Mouse (Mus musculus) ovary, adult 18-20 months (tissue): ENCODE results near the gene Olfr1396.
"Not testable (repeated sequence)": the region's sequence is repeated elsewhere in the genome, so short reads cannot be mapped to it uniquely, and the experiment has no call there.

Experiments
- DNase-seq: peaks from one replicate; pipeline ENCODE4 v3.0.0; 2022; ENCODE audit warnings: low spot score, mixed read lengths

The Olfr1396 gene

DNA sequence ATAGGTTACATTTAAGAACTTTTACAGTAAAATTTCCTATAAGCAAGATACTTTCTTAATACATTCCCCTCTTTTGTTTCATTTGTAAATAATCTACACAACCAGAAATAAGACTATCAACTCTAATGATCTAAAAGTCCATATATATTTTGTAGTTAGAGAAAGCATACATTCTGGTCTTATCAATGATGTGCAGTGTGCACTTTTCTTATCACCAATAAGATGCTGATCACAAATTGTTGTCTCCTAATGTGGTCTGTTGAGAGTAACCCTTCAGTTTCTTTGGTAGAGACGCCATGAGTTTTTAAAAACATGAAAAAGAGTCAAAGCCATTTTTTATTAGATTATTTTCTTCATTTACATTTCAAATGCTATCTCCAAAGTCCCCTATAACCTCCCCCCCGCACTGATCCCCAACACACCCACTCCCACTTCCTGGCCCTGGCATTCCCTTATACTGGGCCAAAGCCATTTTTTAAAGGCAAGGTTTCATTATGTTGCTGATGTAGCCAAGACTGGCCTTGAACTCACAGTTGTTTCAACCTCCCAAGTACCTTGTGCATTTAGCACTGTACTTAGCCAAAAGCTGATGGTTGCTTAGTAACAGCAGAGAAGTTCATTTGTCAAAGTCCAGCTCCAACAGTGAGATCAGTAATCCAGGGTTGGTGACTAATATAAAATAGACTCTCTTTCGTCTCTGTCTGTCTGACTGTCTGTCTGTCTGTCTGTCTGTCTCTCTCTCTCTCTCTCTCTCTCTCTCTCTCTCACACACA, 24.8 kb downstream of the Olfr1396 start:
- no peak for DNase-seq

DNA sequence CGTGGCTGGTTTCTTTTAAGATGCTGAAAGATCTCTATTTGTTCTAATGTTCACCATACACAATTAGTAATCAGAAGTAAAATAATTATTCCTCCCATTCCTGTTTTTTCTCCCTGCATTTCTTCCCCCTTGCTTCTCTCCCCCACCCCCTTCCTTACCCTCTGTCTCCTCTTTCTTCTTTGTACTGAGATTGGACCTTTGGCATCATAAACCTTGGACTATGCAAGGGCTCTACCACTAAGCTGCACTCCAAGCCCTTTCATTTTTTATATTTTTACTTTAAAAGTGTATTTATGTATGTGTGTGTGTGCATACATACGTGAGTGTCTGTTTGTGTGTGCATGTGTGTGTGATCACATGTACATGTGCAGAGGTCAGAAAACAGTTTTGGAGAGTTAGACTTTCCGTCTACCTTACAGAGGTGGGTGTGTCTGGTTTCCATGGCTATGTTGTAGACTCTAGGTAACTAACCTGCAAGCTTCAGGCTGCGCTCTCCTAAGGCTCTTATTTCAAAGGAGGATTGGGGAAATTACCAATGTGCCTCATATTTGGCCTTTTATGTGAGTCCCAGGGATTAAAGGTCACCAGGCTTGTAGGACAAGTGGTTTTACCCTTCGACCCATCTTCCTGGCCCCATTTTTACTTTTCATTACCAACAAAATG, 25.6 kb downstream of the Olfr1396 start:
- DNase-seq: no peak

DNA sequence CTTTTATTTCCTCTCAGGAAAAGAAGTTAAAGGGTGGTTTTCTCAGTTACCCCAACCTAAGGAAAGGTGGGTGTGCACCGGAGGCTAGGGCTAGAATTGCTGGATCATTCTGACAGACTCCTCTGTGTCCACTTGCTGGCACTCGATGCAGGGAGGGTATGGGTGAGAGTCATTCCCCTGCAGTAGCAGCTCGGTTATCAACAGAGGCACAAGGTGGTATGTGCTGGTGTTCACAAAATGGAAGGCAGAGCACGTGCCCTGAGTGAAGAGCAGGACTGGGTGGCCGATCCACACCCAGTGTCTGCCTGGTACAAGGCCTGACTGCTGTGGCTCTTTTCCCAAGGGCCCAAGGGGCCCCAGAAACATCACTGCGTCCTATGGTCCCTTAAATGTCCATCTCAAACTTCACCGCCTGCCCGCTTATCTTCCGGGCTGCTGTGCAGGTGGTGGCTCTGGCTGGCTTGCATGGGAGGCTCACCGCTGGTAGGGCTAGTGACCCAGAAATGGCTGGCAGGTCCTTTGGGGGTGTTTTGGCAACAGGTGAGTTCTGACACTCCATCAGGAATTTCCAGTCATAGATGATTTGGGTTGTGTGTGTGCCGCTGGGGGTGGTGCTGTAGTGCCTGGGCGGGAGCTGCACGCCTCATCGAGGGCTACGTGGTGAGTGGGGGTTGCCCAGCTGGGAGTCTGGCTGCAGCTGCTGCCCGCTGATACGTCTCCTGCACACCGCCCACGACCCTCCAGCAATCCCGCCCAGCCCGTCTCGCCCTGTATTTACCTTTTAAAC, 26.7 kb downstream of the Olfr1396 start:
- DNase-seq: peak; percentile 34

DNA sequence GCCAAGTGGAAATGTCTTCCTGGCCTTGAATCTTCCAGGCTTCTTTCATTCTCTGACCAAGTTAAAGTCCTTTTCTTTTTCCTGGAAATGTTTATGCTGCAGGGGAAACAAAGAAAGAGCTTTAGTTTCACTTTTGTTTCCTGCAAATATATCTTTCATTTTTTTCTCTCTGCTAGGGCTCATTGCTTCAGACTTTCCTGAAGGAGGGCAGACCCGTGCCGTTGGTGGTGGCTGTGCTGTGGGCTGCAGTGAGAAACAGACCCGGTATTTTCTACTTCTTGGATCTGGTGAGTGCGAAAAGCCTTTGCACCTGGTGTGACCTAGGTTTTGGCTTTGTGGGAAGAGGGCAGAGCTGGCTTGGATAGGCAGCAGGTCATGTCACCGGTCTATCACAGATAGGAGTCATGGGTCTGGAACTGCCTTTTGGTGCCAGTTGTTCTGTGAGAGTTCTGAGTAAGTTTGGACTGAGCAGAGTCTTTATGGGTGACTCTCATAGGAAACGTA, 27.8 kb downstream of the Olfr1396 start:
- DNase-seq: no peak

DNA sequence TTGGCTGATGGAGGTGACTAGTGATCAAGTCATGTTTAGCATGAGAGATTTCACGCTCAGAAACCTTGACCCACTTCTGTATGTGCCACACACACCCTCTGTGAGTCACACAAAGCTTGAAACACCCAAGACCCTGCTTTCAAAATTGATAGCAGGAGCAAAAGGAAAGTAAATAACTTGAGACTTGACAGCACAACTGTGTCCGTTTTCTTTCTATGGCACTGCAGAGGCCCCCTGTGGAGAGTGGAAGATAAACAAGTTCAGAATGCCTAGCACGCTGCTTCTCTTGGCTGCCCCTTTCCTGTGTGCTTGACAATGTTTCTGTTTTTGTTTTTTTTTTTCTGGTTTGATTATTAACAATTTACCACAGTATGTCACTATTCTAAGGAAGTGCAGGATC, 29.8 kb downstream of the Olfr1396 start:
- no peak for DNase-seq

DNA sequence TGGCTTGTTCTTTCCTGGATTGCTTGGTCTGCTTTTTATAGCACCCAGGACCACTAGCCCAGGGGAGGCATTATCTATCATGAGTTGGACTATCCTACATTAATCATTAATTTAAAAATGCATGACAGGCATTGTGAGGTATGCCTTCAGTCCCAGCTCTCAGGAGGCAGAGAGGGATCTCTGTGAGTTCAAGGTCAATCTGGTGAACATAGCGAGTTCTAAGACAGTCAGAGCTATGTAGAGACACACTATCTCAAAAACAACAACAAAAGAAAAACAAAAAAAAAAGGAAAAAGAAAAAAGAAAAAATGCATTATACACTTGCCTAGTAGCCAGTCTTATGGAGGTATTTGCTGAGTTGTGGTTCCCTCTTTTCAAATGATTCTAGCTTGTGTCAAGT, 30.3 kb downstream of the Olfr1396 start:
- DNase-seq: no peak

DNA sequence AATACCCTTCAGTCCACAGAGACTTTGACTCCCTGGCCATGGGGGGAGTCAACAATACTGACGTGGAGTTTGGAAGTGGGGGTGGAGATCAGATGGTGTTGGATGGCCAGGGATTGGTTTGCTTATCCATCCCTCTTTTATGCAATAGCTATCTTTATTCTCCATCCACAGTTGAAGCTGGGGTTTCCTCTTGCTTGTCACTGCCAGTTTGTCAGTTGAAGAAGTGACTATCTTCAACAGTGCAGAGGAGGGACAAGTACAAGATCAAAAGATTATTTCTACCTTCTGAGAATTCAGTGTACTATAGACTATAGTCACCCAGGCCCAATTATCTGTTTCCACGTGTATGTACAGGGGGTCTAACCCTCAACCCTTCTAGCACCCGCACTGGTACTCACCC, 30.9 kb downstream of the Olfr1396 start:
- no peak for DNase-seq

DNA sequence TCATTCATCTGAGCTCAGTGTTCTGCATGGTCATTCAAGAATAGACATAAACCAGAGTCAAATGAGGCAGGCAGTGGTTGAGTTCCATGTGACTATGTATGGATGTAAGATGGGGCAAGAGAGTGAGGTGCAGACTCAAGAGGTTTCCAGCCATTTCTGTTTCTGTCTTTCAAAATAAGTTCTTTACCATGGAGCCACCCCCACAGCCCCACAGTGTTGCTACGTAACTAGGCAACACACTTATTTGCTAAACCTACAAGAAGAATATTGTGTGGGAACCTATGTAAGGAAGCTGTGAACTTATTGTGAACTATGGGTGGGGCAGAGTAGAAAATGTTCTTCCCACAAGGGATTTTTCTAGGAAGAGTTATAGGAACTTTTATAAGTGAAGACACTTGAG, 31.5 kb downstream of the Olfr1396 start:
- DNase-seq: no peak

DNA sequence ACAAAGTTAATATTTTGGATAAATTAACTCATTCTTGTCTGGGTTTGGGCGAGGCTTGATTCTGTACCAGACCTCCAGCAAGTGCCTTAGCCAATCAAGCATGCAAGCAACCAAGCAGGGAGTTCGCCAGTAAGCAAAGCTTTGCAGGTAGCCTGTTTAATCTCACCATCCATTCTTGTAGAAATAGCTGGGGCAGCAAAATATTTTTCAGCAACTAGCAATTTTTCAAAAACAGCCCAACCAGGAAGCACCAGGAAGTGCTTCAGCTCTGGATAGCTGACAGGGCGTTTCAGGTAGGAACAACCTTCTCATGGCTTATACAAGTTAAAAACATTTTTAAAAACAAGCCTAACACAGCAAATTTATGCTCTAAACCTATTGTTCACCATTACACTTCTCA, 32.8 kb downstream of the Olfr1396 start:
- no peak for DNase-seq

DNA sequence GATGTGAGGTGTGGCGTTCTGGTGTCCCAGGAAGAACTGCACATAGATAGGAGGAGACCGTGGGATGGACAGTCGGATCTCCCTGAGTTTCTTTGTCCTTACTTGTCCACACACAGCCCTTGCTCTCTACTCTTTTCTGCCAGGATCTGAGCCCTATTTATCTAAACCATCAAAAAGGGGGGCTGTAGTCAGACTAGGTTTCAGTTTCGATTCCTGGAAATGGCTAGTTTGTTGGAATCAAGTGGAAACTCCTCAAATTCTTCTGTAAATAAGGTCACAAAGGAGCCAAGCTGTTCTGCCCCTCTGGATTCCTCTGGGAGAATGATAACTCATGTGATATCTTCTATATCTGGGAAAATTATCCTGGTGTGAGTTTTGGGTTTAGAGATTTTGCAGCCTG, 33.3 kb downstream of the Olfr1396 start:
- DNase-seq: no peak

DNA sequence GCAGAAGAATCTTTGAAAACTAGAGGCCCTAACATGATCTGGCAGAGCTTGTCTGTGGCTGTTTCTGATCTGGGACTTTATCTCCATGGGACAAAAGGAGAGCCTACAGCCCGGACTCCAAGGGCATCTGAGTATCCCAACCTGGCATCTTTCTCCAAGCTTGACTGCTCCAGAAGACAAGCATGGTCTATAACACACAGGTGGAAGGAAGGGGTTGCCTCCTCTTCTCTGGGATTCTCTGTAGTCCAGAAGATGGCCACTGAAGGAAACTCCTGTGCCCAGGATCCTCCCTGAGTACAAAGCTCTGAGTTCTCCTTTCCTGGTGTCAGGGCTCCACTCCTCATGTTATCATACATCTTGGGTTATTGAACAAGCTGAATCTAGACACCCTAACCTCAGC, 34.0 kb downstream of the Olfr1396 start:
- no peak for DNase-seq

DNA sequence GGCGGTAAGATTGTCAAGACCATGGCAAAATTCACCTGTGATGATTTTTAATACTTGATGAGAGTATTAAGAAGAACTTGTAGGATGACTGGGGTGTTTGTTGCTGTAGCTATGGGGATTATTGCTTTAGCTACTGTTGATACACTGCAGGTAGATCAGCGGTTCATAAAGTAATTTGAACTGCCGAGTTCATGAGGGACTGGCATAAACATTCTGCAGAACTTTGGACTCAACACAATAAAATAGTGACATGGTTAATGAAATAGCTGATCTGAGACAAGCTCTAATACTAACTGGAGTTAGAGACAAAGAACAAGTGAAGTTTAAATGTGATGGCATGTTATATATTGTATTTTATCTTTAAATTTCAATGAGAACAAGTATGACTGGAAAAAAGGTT, 36.0 kb downstream of the Olfr1396 start:
- DNase-seq: no peak

DNA sequence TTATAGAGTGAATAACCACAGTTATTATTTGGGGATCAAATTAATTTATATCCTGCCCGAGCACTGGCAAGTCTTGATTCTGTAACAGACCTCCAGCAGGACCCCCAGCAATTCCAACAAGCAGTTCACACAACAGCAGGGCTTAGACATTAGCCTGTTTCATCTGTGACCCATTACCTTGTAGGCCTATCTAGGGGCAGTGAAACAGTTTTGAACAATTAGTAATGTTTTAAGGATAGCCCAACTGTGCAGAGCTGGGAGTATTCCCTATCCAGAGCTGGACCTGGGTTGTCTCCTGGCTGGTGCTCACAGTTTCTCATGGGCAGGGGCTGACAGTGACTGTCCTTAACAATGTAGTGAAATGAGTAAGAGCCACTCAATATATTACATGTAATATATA, 37.7 kb downstream of the Olfr1396 start:
- no peak for DNase-seq

DNA sequence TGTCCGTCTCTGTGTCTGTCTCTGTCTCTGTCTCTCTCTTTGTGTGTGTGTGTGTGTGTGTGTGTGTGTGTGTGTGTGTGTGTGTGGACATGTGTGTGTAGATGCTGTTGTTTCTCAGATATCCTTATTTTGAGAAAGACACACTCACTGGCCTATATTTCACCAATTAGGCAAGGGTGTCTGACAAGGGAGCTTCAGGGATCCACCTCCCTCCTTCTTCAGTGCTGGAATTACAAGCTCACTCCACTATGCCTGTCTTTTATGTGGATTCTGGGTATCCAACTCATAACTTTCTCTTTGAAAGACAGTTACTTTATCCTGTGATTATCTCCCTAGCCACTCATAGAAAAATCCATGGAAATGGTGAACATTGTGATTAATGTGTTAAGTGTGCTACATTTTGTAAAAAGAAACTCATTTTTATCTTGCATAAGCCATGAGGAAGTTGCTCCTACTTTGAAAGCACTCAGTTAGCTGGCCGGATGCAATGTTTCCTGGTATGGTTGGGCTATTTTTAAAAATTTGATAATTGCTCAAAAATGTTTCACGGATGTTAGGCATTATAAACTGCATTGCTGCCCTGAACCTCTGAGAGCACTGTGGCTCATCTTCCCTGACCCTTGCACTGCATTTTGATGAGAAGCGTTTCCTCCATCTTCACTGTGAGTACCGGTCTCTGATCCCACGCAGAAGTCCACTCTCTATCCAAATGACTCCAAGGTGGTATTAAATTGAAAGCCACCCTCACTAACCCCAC, 38.5 kb downstream of the Olfr1396 start, which contains the start of gene Ifi47:
Gene Ifi47 (plus strand): TSS at position 587 of the 757 bp plus-strand sequence.
- DNase-seq: not testable (repeated sequence)

DNA sequence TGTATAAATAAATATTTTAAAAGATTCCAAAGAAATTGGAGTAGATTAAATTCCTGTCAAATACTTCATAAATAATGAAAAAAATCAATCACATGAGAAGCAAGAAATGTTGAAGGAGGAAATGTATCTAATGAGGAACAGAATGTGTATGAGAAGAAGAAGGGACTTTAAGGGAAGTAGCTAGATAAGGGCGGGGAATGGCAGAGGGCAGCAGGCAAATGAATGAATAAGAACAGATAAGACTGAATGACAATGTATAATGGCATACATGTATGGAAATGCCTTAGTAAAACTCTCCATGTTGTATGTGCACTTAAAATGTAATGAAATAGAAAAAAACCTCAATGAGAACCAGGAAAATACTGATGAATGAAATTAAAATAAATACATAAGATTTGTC, 46.3 kb downstream of the Olfr1396 start:
- no peak for DNase-seq

DNA sequence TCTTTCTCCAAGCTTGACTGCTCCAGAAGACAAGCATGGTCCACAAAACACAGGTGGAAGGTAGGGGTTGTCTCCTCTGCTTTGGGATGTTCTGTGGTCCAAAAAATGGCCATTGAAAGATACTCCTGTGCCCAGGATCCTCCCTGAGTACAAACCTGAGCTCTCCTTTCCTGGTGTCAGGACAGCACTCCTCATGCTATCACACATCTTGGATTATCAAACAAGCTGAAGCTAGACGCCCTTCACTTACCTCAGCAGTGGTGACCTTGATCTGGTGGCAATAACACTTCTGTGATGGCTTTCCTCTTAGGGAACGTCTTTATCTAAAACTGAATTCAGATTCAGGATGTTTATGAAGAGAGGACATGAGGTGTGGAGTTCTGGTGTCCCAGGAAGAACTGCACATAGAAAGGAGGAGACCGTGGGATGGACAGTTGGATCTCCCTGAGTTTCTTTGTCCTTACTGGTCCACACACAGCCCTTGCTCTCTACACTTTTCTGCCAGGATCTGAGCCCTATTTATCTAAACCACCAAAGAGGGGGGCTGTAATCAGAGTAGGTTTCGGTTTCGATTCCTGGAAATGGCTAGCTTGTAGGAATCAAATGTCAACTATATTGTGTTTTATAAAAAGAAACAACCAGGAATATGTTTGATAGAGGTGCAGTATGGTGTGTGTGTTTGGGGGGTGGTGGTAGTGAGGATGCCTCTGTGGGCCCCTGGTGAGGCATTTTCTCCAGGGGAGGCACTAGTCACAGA, 50.8 kb downstream of the Olfr1396 start, which contains the start of gene Tgtp2:
Gene Tgtp2 (minus strand): TSS at position 494 of the 757 bp plus-strand sequence.
- not testable (repeated sequence) for DNase-seq

DNA sequence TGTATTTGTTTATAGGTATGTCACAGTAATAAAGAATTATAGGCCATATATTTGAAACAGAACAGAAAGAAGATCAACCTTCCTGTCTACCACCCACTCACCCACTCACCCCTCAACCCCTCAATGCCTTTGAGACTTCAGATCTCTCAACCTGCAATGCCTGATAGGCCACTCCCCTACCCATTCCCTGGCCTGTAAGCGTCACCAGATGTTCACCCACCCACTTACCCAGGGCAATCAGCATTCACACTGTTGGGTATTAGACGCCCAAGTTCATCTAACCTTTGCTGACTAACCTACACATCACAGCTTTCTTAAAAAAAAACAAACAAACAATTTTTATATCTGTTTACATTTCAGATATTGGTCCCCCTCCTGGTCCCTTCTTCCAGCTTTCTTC, 52.8 kb downstream of the Olfr1396 start:
- not testable (repeated sequence) for DNase-seq

DNA sequence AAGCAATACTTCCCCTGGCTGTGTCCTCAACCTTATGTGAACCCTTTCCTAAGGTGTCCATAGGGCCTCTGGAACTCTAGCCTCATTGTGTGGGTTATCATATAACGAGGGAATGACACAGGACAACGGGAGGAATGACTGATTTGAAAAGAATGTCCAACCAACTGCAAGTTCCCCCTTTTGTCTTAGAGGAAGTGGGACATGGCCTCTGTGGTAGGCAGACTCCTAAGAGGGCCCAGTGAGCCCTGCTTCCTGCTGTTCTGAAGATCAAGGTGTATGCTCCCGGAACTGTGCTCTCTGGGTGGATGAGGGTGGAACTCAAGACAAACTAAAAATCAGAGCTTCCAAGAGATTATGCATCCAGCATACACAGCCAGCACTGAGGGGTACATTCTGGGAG, 54.6 kb downstream of the Olfr1396 start:
- DNase-seq: not testable (repeated sequence)
